Mouse (Mus musculus) cortical plate, adult 2 months (tissue): ENCODE measurements around the gene Faiml.

Source experiments
- CTCF ChIP-seq: fragments of 200-500 bp; IDR thresholded peaks from 2 replicates; pipeline ENCODE4 v1.5.1; 2011; ENCODE audit warnings: mild to moderate bottlenecking, control low read depth, low read length; ENCODE audit not compliant: insufficient read depth; ENCODE audit errors: extremely low read depth
- POLR2A ChIP-seq: fragments of 200-500 bp; IDR thresholded peaks from 2 replicates; pipeline ENCODE4 v1.6.1; 2011; ENCODE audit warnings: mild to moderate bottlenecking, low read length, control low read depth; ENCODE audit not compliant: insufficient read depth; ENCODE audit errors: extremely low read depth

DNA sequence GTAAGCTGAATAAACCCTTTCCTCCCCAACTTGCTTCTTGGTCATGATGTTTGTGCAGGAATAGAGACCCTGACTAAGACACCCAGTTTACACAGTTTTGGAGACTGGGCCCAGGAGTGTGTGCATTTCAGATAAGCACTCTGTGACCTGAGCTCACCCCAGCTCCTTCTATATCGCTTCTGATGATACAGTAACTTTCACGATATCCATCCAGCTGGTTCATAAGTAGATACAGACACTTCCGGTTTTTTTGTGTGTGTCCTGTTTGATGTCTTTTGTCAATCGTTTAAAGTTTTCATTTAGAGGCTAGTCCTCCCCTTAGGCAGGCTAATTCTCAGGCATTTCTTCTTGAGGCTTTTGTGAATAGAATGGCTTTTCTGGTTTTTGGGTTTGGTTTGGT lies 15.4 kb downstream of the Faiml start:
- no peak for TF ChIP-seq CTCF
- TF ChIP-seq POLR2A: no peak
